Mouse (Mus musculus) left cerebral cortex, adult 2 months (tissue): ENCODE measurements around the gene Olfr1387. TPM values are rescaled to one million over a fixed set of nuclear protein-coding genes. Genes with fewer than 3 reads are reported as not detected.
"Not testable (repeated sequence)": the region's sequence is repeated elsewhere in the genome, so short reads cannot be mapped to it uniquely, and the experiment has no call there.

ENCODE experiments used
- DNase-seq, 2 experiments: peaks; one replicate each; pipeline ENCODE4 v3.0.0; 2021 to 2022; ENCODE audit warnings: low spot score in 2 of 2, mixed read lengths in 1 of 2; ENCODE audit errors: extremely low spot score in 1 of 2
- H3K27ac ChIP-seq: fragments of 200-600 bp; 2 replicates; pipeline ENCODE4 v1.8.1; 2022
- H3K4me3 ChIP-seq: fragments of 200-600 bp; 2 replicates; pipeline ENCODE4 v1.8.1; 2022
- CTCF ChIP-seq: fragments of 200-600 bp; IDR thresholded peaks from 2 replicates; pipeline ENCODE4 v1.8.1; 2022; ENCODE audit warnings: antibody characterized with exemption, mild to moderate bottlenecking, moderate library complexity
- intact Hi-C: fragments of 180-260 bp; cut with DNase I; formaldehyde crosslinking; loops from one replicate; pipeline ENCODE4 v1.15.1; 2025
- long read RNA-seq, 2 experiments: library from polyadenylated mRNA; stranded (forward); transcript quantifications; one replicate each; pipeline ENCODE4 v2.0.0; 2021; ENCODE audit warnings: borderline mapping rate in 2 of 2
- total RNA-seq, 2 experiments: library from RNA; stranded (reverse); gene quantifications; 2 replicates each; pipeline ENCODE4 v1.2.3; 2021

Gene Olfr1387
- total RNA-seq: not detected
- long read RNA-seq, experiment 1: 0 reads
- long read RNA-seq, experiment 2: 0 reads

- no peak within 1 kb of the TSS for H3K27ac ChIP-seq
- DNase-seq: no peak
- no peak for TF ChIP-seq CTCF
- intact Hi-C loops: loop anchor here (1.0 kb wide), 1 partner anchor 11 kb away; no protein-coding TSS in a partner anchor
- H3K4me3 ChIP-seq: no peak within 1 kb of the TSS
These were observed at the start of gene Olfr1387 for GRCm38 (mm10) chr11:49455043-49455442. Gene Olfr1387, plus strand, starts transcription at chr11:49455343.

DNA sequence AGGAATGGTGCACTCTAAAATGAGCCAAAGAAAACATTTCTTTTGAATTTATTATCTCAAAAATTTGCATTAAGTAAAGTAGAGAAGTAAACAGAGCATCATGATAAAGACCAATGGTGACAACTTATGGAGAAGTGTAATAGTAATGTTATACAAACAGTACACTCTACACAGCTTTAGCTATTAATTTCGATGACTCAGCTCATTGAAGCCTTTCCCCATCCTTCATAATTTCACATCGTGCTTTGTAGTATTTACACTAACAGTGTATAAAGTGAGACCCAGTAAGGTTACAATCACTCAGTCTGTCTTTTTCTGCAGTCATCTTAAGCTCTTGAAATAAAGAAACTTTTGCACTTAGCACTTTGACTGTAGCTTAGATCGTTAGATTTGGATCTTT lies 48.4 kb upstream of the Olfr1387 start:
- Histone ChIP-seq H3K27ac (no peak overlapping the region), H3K4me3 (no peak overlapping the region)
- intact Hi-C loops: loop anchor here (10.0 kb wide), 1 partner anchor 222 kb away; the partner anchor contains the start of gene Btnl9
- TF ChIP-seq CTCF: no peak
- no peak for DNase-seq

DNA sequence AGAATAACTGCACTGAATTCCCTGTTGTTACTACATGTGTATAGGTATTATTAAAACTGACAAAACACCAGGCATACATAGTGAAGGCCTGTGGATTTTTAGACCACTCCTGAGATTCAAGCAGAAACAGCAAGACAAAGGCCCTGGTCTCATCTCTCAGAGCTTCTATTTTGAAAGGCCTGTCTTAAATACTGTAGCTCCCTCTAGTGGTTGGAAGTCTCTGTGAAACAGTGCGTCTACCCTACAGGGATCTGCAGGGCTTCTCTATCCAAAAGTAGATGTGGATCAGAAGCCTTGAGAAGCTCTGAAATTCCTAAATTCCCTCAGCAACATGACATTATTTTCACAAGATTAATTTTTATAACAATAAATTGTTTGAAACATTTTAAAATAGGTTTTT lies 44.6 kb upstream of the Olfr1387 start:
- no peak overlapping the region for H3K27ac ChIP-seq
- no peak overlapping the region for H3K4me3 ChIP-seq
- TF ChIP-seq CTCF: peak; percentile 61
- intact Hi-C loops: no loop called here
- no peak for DNase-seq

GRCm38 (mm10) chr11:49422767-49423166 lies 32.4 kb upstream of the Olfr1387 start, which contains the start of gene Olfr1389:
Gene Olfr1389, plus strand, starts transcription at chr11:49423067.
- no peak for TF ChIP-seq CTCF
- H3K4me3 ChIP-seq: no peak within 1 kb of the TSS
- intact Hi-C loops: no loop called here
- no peak within 1 kb of the TSS for H3K27ac ChIP-seq
- no peak for DNase-seq

GRCm38 (mm10) chr11:49425257-49425927 lies 29.8 kb upstream of the Olfr1387 start:
- intact Hi-C loops: no loop called here
- Histone ChIP-seq H3K27ac (no peak overlapping the region), H3K4me3 (no peak overlapping the region)
- no peak for DNase-seq
- no peak for TF ChIP-seq CTCF

- H3K4me3 ChIP-seq: no peak overlapping the region
- TF ChIP-seq CTCF: no peak
- intact Hi-C loops: no loop called here
- no peak for DNase-seq
- no peak overlapping the region for H3K27ac ChIP-seq
These were observed 25.5 kb upstream of the Olfr1387 start for GRCm38 (mm10) chr11:49429641-49430040.

GRCm38 (mm10) chr11:49436411-49436810 lies 18.7 kb upstream of the Olfr1387 start, which contains the start of gene Olfr1388:
Gene Olfr1388, plus strand, starts transcription at chr11:49436624.
- TF ChIP-seq CTCF: no peak
- no peak within 1 kb of the TSS for H3K27ac ChIP-seq
- no peak within 1 kb of the TSS for H3K4me3 ChIP-seq
- no peak for DNase-seq
- intact Hi-C loops: no loop called here

DNA sequence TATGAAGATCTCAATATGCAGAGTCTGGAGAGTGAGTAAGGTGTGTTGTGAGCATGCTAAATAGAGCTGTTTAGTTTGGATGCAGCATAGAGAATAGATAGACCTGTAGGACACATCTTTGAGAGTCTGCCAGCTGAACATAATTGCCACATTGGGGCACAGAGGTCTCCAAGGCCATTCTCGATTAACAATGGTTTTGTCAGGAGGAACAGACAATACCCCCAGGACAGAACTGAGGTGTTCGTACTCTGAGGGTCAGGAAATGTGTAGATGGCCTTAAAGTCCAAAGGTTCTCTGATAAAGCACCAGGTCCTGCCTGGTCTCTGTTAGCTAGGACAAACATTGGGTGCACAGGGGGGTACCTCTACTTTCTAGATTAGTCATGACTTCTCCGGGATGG lies 9.6 kb downstream of the Olfr1387 start, which contains the start of gene Olfr1386:
Gene Olfr1386, plus strand, starts transcription at position 301 of the 400 bp plus-strand sequence.
- H3K27ac ChIP-seq, DNase-seq, intact Hi-C loops, H3K4me3 ChIP-seq: not testable (repeated sequence)

DNA sequence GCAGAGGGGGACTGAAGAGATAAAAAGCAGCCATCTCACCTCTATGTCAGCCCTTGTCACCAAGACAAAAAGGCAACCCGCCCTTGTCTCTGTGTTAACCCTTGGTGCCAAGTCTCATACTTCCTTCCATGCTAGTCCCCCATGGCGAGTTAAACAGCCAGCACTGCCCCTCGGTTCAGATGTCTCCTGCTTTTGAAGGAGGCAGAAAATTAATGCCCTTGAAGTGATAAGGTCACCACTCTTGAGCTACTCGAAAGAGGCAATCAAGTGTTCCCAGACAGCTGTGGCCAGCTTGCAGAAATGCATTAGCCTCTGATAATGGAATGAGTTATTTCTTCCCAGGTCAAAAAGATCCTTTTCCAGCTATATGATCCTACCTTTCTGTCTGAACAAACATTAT lies 30.8 kb downstream of the Olfr1387 start:
- Histone ChIP-seq H3K4me3 (no peak overlapping the region), H3K27ac (no peak overlapping the region)
- DNase-seq: no peak
- no peak for TF ChIP-seq CTCF
- intact Hi-C loops: no loop called here

GRCm38 (mm10) chr11:49488770-49489169 lies 33.6 kb downstream of the Olfr1387 start, which contains the start of gene Olfr1385:
Gene Olfr1385, plus strand, starts transcription at chr11:49489070.
- intact Hi-C loops, H3K4me3 ChIP-seq, H3K27ac ChIP-seq, DNase-seq: not testable (repeated sequence)

Other genes starting within 250 kb of the Olfr1387 start
- 10 to 100 TPM; 64.4 to 77.0 TPM for gene Mgat1, start 211.2 kb upstream of the Olfr1387 start, total RNA-seq
- gene Olfr1393, start 177.0 kb upstream of the Olfr1387 start, total RNA-seq: under 1 TPM; 0.11 to 0.33 TPM
- gene Olfr1392, start 170.1 kb upstream of the Olfr1387 start, total RNA-seq: not detected
- gene Olfr10, start 150.6 kb upstream of the Olfr1387 start, total RNA-seq: not detected
- gene Olfr1391, start 132.6 kb upstream of the Olfr1387 start, total RNA-seq: not detected
- gene Olfr1390, start 120.2 kb upstream of the Olfr1387 start, total RNA-seq: not detected
- not detected for gene Olfr1389, start 32.3 kb upstream of the Olfr1387 start, total RNA-seq
- under 1 TPM; 0.34 to 0.63 TPM for gene Olfr1388, start 18.7 kb upstream of the Olfr1387 start, total RNA-seq
- gene Olfr1386, start 9.7 kb downstream of the Olfr1387 start, total RNA-seq: not detected
- gene Olfr1385, start 33.7 kb downstream of the Olfr1387 start, total RNA-seq: under 1 TPM in 1 of 2 experiments, not detected in 1; 0.14 TPM
- not detected for gene Olfr1384, start 51.4 kb downstream of the Olfr1387 start, total RNA-seq
- gene Olfr1383, start 64.3 kb downstream of the Olfr1387 start, total RNA-seq: not detected
- gene Olfr1382, start 72.9 kb downstream of the Olfr1387 start, total RNA-seq: not detected
- gene Olfr1381, start 88.1 kb downstream of the Olfr1387 start, total RNA-seq: not detected
- gene Olfr1380, start 101.5 kb downstream of the Olfr1387 start, total RNA-seq: not detected
- gene Flt4, start 153.9 kb downstream of the Olfr1387 start, total RNA-seq: 1 to 10 TPM; 2.4 TPM
- not detected for gene Scgb3a1, start 208.3 kb downstream of the Olfr1387 start, total RNA-seq